Mouse (Mus musculus) small intestine, adult 2 months (tissue): ENCODE data around the gene Hax1.

ENCODE experiments used
- CTCF ChIP-seq: fragments of 200-500 bp; IDR thresholded peaks from 2 replicates; pipeline ENCODE4 v1.5.1; 2012; ENCODE audit warnings: low read depth, mild to moderate bottlenecking, control low read depth, inconsistent platforms, low read length, moderate library complexity, mixed read lengths; ENCODE audit not compliant: insufficient replicate concordance, insufficient read length; ENCODE audit errors: extremely low read depth
- POLR2A ChIP-seq: fragments of 200-500 bp; IDR thresholded peaks from 2 replicates; pipeline ENCODE4 v1.6.1; 2012; ENCODE audit warnings: low read depth, mild to moderate bottlenecking, control low read depth, inconsistent platforms, low read length, moderate library complexity

GRCm38 (mm10) chr3:89959435-89959834, 39.1 kb downstream of the Hax1 start:
- TF ChIP-seq POLR2A (no peak), CTCF (no peak)
